16 mouse cellular contexts compared by ENCODE assay signal in the genomic region with DNA sequence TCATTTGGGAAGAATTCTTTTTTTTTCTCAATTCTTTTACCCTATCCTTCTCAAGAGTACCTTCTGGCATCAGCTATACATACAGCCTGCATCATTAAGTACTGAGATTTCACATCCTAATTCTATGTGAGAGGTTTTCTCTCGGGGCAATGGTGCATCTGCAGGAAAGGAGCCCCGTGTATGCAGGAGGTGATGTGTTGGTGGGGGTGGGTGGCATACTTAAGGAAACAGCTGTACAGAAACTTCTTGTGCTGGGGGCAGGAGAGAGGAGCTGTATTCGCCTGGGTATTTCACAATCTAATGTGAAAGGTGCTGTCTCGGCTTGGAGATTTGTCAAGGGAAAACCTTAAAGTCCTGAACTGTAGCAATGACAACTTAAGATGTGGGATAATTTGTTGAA.
DNase-seq lines count a peak whose midpoint lies in the region; ATAC-seq and TF ChIP-seq lines count a peak whose summit lies in the region.
"Had no signal": no experiment of that assay in that cellular context is flagged by ENCODE, and none has a peak within 500 bp of the region (broad histone marks: within the 10 kb centered on the region; RNA-seq: fewer than 3 reads in every experiment).

No protein-coding gene starts in this region.

- no peak overlapping the region for H3K4me3 ChIP-seq in hindbrain, embryonic 13.5 days
- H3K4me3 ChIP-seq in hindbrain, embryonic 12.5 days, result no peak overlapping the region
- H3K4me3 ChIP-seq in layer of hippocampus, adult 2 months, result no peak overlapping the region
- H3K4me3 ChIP-seq in midbrain, embryonic 15.5 days, result no peak overlapping the region
- no peak overlapping the region for H3K4me3 ChIP-seq in midbrain, postnatal 0 days (ENCODE audit: low read depth, low read length)
- H3K4me3 ChIP-seq: embryonic facial prominence, embryonic 10.5 days; heart, embryonic 12.5 days had no signal

- 62% methylated on average over 4 of the region's 4 CpGs for WGBS in hindbrain, embryonic 13.5 days
- 68% methylated on average over 4 of the region's 4 CpGs for WGBS in hindbrain, embryonic 12.5 days
- 60% methylated on average over 4 of the region's 4 CpGs for WGBS in midbrain, embryonic 15.5 days
- WGBS in midbrain, postnatal 0 days, result 44% methylated on average over 4 of the region's 4 CpGs

- peaks cover 35% of the 10 kb centered on the region for H3K4me1 ChIP-seq in hindbrain, embryonic 13.5 days (replicated peaks)
- H3K4me1 ChIP-seq in hindbrain, embryonic 12.5 days, result peaks cover 11% of the 10 kb centered on the region; the same call in 1 of the 2 replicates
- H3K4me1 ChIP-seq in midbrain, embryonic 15.5 days, result peaks cover 29% of the 10 kb centered on the region
- peaks cover 7% of the 10 kb centered on the region for H3K4me1 ChIP-seq in midbrain, postnatal 0 days (ENCODE audit: insufficient read depth, low read length)
- H3K4me1 ChIP-seq: embryonic facial prominence, embryonic 10.5 days; heart, embryonic 12.5 days had no signal

- TF ChIP-seq CTCF in layer of hippocampus, adult 2 months (conservative IDR thresholded peaks at IDR 0.05), result no peak
- no peak for TF ChIP-seq CTCF in midbrain, postnatal 0 days (IDR thresholded peaks at IDR 0.05)

- H3K9ac ChIP-seq in hindbrain, embryonic 13.5 days, result no peak overlapping the region
- H3K9ac ChIP-seq in hindbrain, embryonic 12.5 days, result no peak overlapping the region
- no peak overlapping the region for H3K9ac ChIP-seq in midbrain, embryonic 15.5 days
- H3K9ac ChIP-seq in midbrain, postnatal 0 days (replicated peaks; ENCODE audit: low read length, poor library complexity, severe bottlenecking), result no peak overlapping the region
- H3K9ac ChIP-seq: heart, embryonic 12.5 days had no signal

- H3K4me2 ChIP-seq in hindbrain, embryonic 13.5 days, result no peak overlapping the region
- no peak overlapping the region for H3K4me2 ChIP-seq in hindbrain, embryonic 12.5 days (replicated peaks)
- H3K4me2 ChIP-seq in midbrain, embryonic 15.5 days, result no peak overlapping the region
- H3K4me2 ChIP-seq in midbrain, postnatal 0 days (ENCODE audit: low read depth, low read length, poor library complexity, severe bottlenecking), result no peak overlapping the region
- H3K4me2 ChIP-seq: heart, embryonic 12.5 days had no signal

- H3K36me3 ChIP-seq in hindbrain, embryonic 13.5 days, result no peaks in the 10 kb centered on the region
- no peaks in the 10 kb centered on the region for H3K36me3 ChIP-seq in hindbrain, embryonic 12.5 days
- no peaks in the 10 kb centered on the region for H3K36me3 ChIP-seq in midbrain, embryonic 15.5 days (replicated peaks)
- H3K36me3 ChIP-seq in midbrain, postnatal 0 days (ENCODE audit: insufficient read depth, low read length), result no peaks in the 10 kb centered on the region
- H3K36me3 ChIP-seq: embryonic facial prominence, embryonic 10.5 days; heart, embryonic 12.5 days had no signal

- no peaks in the 10 kb centered on the region for H3K27me3 ChIP-seq in hindbrain, embryonic 13.5 days
- no peaks in the 10 kb centered on the region for H3K27me3 ChIP-seq in hindbrain, embryonic 12.5 days
- no peaks in the 10 kb centered on the region for H3K27me3 ChIP-seq in midbrain, embryonic 15.5 days (replicated peaks)
- no peaks in the 10 kb centered on the region for H3K27me3 ChIP-seq in midbrain, postnatal 0 days (ENCODE audit: insufficient read depth, low read length)
- H3K27me3 ChIP-seq: heart, embryonic 12.5 days had no signal

- no peak for DNase-seq in layer of hippocampus, adult 2 months (ENCODE audit: low spot score in 2 of 2)
- DNase-seq in layer of hippocampus, adult 11-12 months (ENCODE audit: low spot score), result no peak
- no peak for DNase-seq in midbrain, postnatal 0 days (ENCODE audit: low spot score)
- DNase-seq in spleen, adult 12 weeks (ENCODE audit: low spot score), result no peak
- DNase-seq in left cerebral cortex, adult 11 months (ENCODE audit: low spot score), result no peak
- DNase-seq: adrenal gland, adult 2 months; adrenal gland, postnatal 25 days; cerebellum, adult 2 months; cerebellum, postnatal 10 days; gastrocnemius, postnatal 14 days; heart, postnatal 36 days had no signal

- H3K9me3 ChIP-seq in hindbrain, embryonic 13.5 days, result no peaks in the 10 kb centered on the region
- no peaks in the 10 kb centered on the region for H3K9me3 ChIP-seq in hindbrain, embryonic 12.5 days (replicated peaks)
- no peaks in the 10 kb centered on the region for H3K9me3 ChIP-seq in midbrain, embryonic 15.5 days
- no peaks in the 10 kb centered on the region for H3K9me3 ChIP-seq in midbrain, postnatal 0 days (ENCODE audit: low read length)
- H3K9me3 ChIP-seq: embryonic facial prominence, embryonic 10.5 days; heart, embryonic 12.5 days had no signal

- no peak for ATAC-seq in hindbrain, embryonic 13.5 days (ENCODE audit: low FRiP score)
- no peak for ATAC-seq in hindbrain, embryonic 12.5 days (ENCODE audit: low FRiP score)
- 0 out of 2 replicates have a peak, but pooled peaks have one; percentile 48 for ATAC-seq in midbrain, embryonic 15.5 days (replicated peaks)
- ATAC-seq in midbrain, postnatal 0 days (ENCODE audit: low FRiP score), result no peak

- peak overlapping the region; percentile 44; the same call in 1 of the 2 replicates for H3K27ac ChIP-seq in hindbrain, embryonic 13.5 days
- no peak overlapping the region for H3K27ac ChIP-seq in hindbrain, embryonic 12.5 days
- H3K27ac ChIP-seq in layer of hippocampus, adult 2 months, result peak overlapping the region; percentile 77
- peak overlapping the region; percentile 71 for H3K27ac ChIP-seq in midbrain, embryonic 15.5 days
- peak overlapping the region; percentile 43; the same call in 1 of the 2 replicates for H3K27ac ChIP-seq in midbrain, postnatal 0 days (ENCODE audit: low read depth, low read length)
- H3K27ac ChIP-seq: embryonic facial prominence, embryonic 10.5 days had no signal
